Mouse (Mus musculus) embryonic facial prominence, embryonic 13.5 days (tissue): ENCODE results near the gene Serinc1. TPM values are rescaled to one million over a fixed set of nuclear protein-coding genes. Genes with fewer than 3 reads are reported as not detected.
A peak's percentile ranks its signal among the peaks of the same experiment; 100 is the strongest.

Source experiments
- ATAC-seq: fragments of 200-750 bp; cut with Nextera tagmentation; 2 replicates; pipeline ENCODE4 v1.8.0; 2017; ENCODE audit warnings: low read depth; ENCODE audit not compliant: insufficient number of reproducible peaks, insufficient read depth, low FRiP score, low TSS enrichment
- H3K27ac ChIP-seq: fragments of 300-500 bp; sonication (generic); 2 replicates; pipeline ENCODE4 v1.5.1; 2015; ENCODE audit warnings: moderate library complexity, mild to moderate bottlenecking, inconsistent platforms
- H3K27me3 ChIP-seq: fragments of 300-500 bp; sonication (generic); 2 replicates; pipeline ENCODE4 v1.6.1; 2015; ENCODE audit warnings: mild to moderate bottlenecking, inconsistent platforms
- H3K36me3 ChIP-seq: fragments of 300-500 bp; sonication (generic); 2 replicates; pipeline ENCODE4 v1.6.1; 2015; ENCODE audit warnings: mild to moderate bottlenecking, inconsistent platforms
- H3K4me1 ChIP-seq: fragments of 300-500 bp; sonication (generic); 2 replicates; pipeline ENCODE4 v1.6.1; 2015; ENCODE audit warnings: inconsistent platforms
- H3K4me2 ChIP-seq: fragments of 300-500 bp; sonication (generic); 2 replicates; pipeline ENCODE4 v1.6.1; 2015; ENCODE audit warnings: moderate library complexity, mild to moderate bottlenecking, inconsistent platforms
- H3K4me3 ChIP-seq: fragments of 300-500 bp; sonication (generic); 2 replicates; pipeline ENCODE4 v1.5.1; 2015; ENCODE audit warnings: mild to moderate bottlenecking, inconsistent platforms
- H3K9ac ChIP-seq: fragments of 300-500 bp; sonication (generic); 2 replicates; pipeline ENCODE4 v1.6.1; 2015; ENCODE audit warnings: mild to moderate bottlenecking, inconsistent platforms
- H3K9me3 ChIP-seq: fragments of 300-500 bp; sonication (generic); 2 replicates; pipeline ENCODE4 v1.6.1; 2016; ENCODE audit warnings: inconsistent platforms
- WGBS: fragments of 180-500 bp; shearing (Covaris S2); methylation state at CpG from one replicate; pipeline ENCODE4 v1.1.7; 2015; ENCODE audit warnings: mixed read lengths; 5-methylcytosine and 5-hydroxymethylcytosine counted together
- polyA plus RNA-seq: library from polyadenylated mRNA; unstranded; fragments of >200 nt; fragmentation: Nextera tagmentation; extraction: Ambion mirVana; gene quantifications from 2 replicates; pipeline ENCODE4 v1.2.1, GENCODE M21; 2015

Gene Serinc1
- polyA plus RNA-seq, 1 experiment from 2014 or later = 159 TPM

DNA sequence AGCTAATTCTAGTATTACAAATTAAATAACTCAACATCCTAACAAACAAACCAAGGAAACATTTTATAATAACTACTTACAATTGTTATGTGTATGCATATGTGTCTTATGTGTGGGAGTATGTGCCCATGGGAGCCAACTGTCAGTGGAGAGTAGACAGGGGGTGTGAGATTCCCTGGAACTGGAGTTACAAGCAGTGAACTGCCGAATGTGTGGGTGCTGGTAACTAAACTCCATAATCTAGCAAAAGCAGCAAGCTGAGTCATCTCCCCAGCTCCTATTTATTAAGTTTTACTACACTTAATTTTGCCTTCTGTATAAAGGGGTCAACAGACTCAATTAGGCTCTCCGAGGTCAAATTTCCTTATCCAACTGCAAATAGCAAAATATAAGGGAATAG, 1.3 kb downstream of the Serinc1 start:
- no peak overlapping the region for H3K27ac ChIP-seq
- H3K4me1 ChIP-seq = peaks cover 17% of the 10 kb centered on the region
- ATAC-seq = no peak
- peaks cover 16% of the 10 kb centered on the region for H3K36me3 ChIP-seq
- H3K4me3 ChIP-seq = peak overlapping the region; percentile 89
- WGBS = 61% methylated on average over 2 of the region's 2 CpGs
- H3K27me3 ChIP-seq = no peaks in the 10 kb centered on the region
- no peaks in the 10 kb centered on the region for H3K9me3 ChIP-seq
- peak overlapping the region; percentile 69 for H3K4me2 ChIP-seq
- peak overlapping the region; percentile 51 for H3K9ac ChIP-seq

DNA sequence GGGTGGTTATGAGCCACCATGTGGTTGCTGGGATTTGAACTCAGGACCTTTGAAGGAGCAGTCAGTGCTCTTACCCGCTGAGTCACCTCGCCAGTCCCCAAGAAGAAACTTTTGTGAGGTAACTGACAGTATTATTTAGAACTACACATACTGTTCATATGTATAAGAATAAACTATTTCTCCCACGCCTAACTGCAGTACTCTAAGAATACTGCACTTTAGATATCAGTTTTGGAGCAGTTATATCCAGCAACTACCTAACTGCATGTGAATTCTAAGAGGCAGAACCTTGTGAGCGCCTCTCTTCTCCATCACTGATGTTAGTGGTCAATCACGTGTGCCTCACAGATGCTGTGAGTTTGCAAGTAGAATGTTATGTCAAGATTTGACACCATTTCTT, 5.9 kb downstream of the Serinc1 start:
- peaks cover 51% of the 10 kb centered on the region for H3K36me3 ChIP-seq
- H3K4me1 ChIP-seq = peaks cover 17% of the 10 kb centered on the region
- no peak for ATAC-seq
- no peak overlapping the region for H3K4me3 ChIP-seq
- 0 out of 2 replicates have a peak, but pooled peaks cover 5% of the 10 kb centered on the region for H3K9me3 ChIP-seq
- WGBS = 90% methylated on average over 5 of the region's 5 CpGs
- H3K4me2 ChIP-seq = no peak overlapping the region
- H3K27me3 ChIP-seq = no peaks in the 10 kb centered on the region
- no peak overlapping the region for H3K9ac ChIP-seq
- no peak overlapping the region for H3K27ac ChIP-seq

DNA sequence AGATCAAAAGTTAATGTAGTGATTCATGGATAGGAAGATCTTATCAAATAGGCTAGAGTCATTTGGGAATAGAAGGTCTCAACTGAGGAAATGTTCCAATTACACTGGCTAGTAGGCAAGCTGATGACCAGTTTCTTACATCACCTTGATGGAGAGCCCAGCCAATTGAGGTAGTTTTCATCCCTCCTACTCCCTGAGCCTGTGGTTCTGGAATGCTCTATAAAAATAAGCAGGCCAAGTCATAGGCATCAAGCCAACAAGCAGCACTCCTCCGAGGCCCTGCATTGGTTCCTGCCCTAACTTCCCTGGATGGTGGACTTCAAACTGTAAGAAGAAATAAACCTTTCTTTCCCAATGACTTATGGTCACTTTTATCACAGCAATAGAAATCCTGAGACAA, 17.1 kb downstream of the Serinc1 start:
- Histone ChIP-seq H3K4me1 (no peaks in the 10 kb centered on the region), H3K4me2 (no peak overlapping the region), H3K27ac (no peak overlapping the region), H3K4me3 (no peak overlapping the region), H3K9ac (no peak overlapping the region), H3K27me3 (no peaks in the 10 kb centered on the region), H3K36me3 (peaks cover 74% of the 10 kb centered on the region), H3K9me3 (no peaks in the 10 kb centered on the region)
- WGBS = 86% methylated on average over 1 of the region's 1 CpGs
- no peak for ATAC-seq

DNA sequence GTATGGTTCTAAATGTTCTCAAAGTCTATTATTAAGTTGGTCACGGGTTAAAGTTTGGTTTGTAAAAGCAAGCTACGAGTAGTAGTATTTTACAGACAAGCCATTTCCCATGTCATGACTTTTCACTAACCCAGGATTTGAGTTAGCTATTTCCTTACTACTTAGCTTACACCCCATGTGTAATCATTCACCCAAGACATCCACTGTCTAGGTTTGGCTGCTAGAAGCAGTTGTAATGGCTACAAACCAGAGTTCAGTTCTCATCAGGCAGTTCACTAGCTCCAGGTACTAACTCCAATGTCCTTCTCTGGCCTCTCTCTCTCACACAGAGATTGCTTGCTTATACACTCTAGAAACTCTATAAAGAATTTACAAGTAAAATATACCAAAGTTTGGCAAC, 17.7 kb downstream of the Serinc1 start:
- no peak overlapping the region for H3K9ac ChIP-seq
- no peaks in the 10 kb centered on the region for H3K27me3 ChIP-seq
- ATAC-seq = no peak
- H3K36me3 ChIP-seq = peaks cover 70% of the 10 kb centered on the region
- H3K4me2 ChIP-seq = no peak overlapping the region
- no peak overlapping the region for H3K27ac ChIP-seq
- no peak overlapping the region for H3K4me3 ChIP-seq
- WGBS = 93% methylated on average over 2 of the region's 2 CpGs
- H3K9me3 ChIP-seq = no peaks in the 10 kb centered on the region
- no peaks in the 10 kb centered on the region for H3K4me1 ChIP-seq

DNA sequence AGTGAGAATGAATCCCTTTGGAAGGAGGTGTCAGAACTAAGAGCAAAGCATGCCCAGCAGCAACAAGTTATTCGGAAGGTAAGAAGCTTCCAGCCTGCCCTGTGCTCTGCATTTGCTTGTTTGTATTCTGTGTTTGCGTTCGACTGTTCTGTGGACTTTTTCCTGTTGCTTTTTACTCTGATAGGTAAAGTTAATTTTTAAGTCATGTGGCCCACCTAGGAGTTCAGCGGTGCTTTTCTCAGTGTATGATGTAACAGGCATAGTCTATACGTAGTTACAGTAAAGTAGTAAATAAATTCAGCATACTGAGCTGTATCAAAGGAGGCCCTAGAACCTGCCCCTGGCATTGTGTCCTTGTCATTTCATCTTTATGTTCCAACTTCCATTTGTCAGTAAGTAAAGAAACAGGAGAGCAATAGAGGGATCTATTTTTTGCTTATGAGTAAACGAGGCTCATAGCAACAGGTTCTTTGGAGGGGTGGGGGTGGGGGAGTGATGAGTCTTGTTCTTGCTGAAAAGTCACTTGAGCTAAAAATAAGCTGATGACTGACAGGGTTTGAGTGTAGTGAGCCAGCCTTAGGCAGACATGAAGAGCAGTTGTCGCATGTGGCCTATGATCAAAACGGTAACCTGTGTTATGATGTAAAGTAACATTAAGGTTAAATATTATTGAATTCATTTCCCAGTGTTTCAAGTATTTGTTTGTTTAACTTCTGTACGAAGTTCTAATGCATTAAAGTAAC, 32.7 kb downstream of the Serinc1 start:
- Histone ChIP-seq H3K9ac (no peak overlapping the region), H3K4me3 (no peak overlapping the region), H3K27me3 (no peaks in the 10 kb centered on the region), H3K4me1 (peaks cover 5% of the 10 kb centered on the region; the same call in 1 of the 2 replicates), H3K9me3 (no peaks in the 10 kb centered on the region), H3K27ac (no peak overlapping the region), H3K4me2 (no peak overlapping the region), H3K36me3 (peaks cover 26% of the 10 kb centered on the region)
- no peak for ATAC-seq
- 69% methylated on average over 9 of the region's 9 CpGs for WGBS

DNA sequence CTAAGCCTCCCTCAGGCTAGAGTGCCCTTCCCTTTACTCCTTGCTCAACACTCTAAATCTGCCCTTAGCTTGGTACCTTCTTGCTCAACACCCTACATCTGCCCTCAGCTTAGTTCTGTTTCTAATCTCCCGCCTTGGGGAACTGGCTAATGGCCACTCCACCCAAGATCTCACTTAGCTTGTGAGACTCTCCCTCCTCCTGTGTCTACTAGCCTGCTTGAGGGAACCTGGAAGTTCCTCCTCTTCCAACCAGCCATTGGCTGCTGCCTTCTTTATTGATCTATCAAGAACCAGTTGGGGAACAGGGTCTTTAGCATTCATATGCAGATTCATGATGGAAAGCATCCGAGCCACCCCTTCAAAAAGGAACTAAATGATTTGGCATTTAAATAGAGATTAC, 40.3 kb downstream of the Serinc1 start:
- WGBS = 87% methylated on average over 2 of the region's 2 CpGs
- no peaks in the 10 kb centered on the region for H3K27me3 ChIP-seq
- no peak overlapping the region for H3K9ac ChIP-seq
- peaks cover 23% of the 10 kb centered on the region for H3K36me3 ChIP-seq
- no peak overlapping the region for H3K4me2 ChIP-seq
- H3K4me3 ChIP-seq = no peak overlapping the region
- H3K9me3 ChIP-seq = no peaks in the 10 kb centered on the region
- H3K27ac ChIP-seq = no peak overlapping the region
- no peak for ATAC-seq
- peaks cover 7% of the 10 kb centered on the region; the same call in 1 of the 2 replicates for H3K4me1 ChIP-seq

DNA sequence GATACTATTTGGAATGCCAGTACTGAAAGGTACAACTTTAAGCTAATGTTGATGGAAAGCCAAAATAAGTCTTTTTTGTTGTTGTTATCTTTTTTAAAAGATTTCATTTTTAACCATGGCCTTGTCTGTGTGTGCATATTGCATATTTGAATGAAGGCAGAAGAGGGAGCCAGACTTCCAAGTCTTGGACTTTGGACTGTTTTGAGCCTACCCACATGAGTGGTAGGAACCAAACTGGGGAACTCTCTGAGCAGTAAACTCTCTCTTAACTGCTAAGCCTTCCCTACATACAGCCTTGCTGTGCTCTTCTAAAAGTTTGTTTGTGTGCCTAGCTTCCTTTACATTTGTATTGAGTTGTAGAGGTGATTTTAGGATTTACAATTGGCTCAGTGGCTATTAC, 43.7 kb downstream of the Serinc1 start:
- H3K9ac ChIP-seq = no peak overlapping the region

DNA sequence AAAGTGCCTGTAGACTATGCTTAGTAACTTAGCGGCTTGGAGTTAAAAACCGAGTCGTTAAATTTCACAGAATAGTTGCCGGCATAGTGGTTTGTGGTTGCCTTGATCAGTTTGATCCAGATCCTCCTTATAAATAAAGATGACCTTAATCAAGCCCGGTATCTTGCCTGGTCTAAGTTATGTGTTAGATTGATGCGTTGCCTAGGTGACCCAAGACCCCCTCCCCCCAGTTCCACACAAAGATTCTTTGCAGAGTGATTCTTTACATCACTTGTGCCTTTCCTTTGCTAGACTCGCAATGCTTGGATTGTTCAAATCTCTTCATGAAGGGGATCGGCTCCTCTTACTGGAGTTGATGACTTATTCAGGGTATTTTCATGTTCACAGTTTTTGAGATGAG, 45.1 kb downstream of the Serinc1 start:
- WGBS = 1% methylated on average over 8 of the region's 8 CpGs
- no peak for ATAC-seq
- H3K27me3 ChIP-seq = no peaks in the 10 kb centered on the region
- peak overlapping the region; percentile 87 for H3K4me3 ChIP-seq
- H3K27ac ChIP-seq = no peak overlapping the region
- H3K4me1 ChIP-seq = peaks cover 7% of the 10 kb centered on the region; the same call in 1 of the 2 replicates
- H3K9ac ChIP-seq = peak overlapping the region; percentile 97
- H3K36me3 ChIP-seq = peaks cover 6% of the 10 kb centered on the region
- H3K9me3 ChIP-seq = no peaks in the 10 kb centered on the region
- H3K4me2 ChIP-seq = peak overlapping the region; percentile 69

More for the DNA sequence above, 43.7 kb downstream of the Serinc1 start:
- no peak overlapping the region for H3K4me3 ChIP-seq
- no peak for ATAC-seq
- H3K4me1 ChIP-seq = peaks cover 7% of the 10 kb centered on the region; the same call in 1 of the 2 replicates
- H3K27me3 ChIP-seq = no peaks in the 10 kb centered on the region
- H3K36me3 ChIP-seq = peaks cover 10% of the 10 kb centered on the region
- no peak overlapping the region; the same call in 1 of the 2 replicates for H3K4me2 ChIP-seq
- H3K27ac ChIP-seq = no peak overlapping the region
- H3K9me3 ChIP-seq = no peaks in the 10 kb centered on the region

DNA sequence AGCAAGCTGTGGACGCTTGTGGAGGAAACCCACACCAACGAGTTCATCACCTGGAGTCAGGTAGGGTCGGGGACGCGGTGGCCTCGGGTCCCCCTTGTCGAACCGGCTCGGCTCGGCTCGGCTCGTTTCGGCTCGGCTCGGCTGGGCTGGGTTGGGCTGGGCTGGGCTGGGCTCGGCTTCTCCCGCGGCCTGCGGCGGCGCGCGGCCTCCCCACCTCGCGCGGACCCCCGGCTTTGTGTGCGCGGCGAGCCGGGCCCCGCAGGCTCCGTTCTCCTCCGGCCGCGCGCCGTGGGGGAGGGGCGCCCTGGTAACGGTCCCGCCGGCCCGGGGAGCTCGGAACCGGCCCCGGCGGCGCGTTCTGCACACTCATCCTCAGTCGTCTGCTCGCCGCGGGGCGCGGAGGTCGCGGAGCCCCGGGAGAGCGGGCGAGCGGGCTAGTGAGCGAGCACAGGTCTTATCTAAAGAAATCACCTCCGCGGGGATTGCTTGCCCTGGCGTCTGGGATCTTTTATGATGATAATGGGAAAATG, 45.7 kb downstream of the Serinc1 start:
- H3K27me3 ChIP-seq = no peaks in the 10 kb centered on the region
- no peaks in the 10 kb centered on the region for H3K9me3 ChIP-seq
- H3K4me3 ChIP-seq = peak overlapping the region; percentile 87
- peaks cover 7% of the 10 kb centered on the region; the same call in 1 of the 2 replicates for H3K4me1 ChIP-seq
- under 1% methylated on average over 56 of the region's 65 CpGs for WGBS
- H3K36me3 ChIP-seq = peaks cover 2% of the 10 kb centered on the region
- peak overlapping the region; percentile 97 for H3K9ac ChIP-seq
- peak; percentile 87 for ATAC-seq
- peak overlapping the region; percentile 98 for H3K27ac ChIP-seq
- H3K4me2 ChIP-seq = peak overlapping the region; percentile 69

DNA sequence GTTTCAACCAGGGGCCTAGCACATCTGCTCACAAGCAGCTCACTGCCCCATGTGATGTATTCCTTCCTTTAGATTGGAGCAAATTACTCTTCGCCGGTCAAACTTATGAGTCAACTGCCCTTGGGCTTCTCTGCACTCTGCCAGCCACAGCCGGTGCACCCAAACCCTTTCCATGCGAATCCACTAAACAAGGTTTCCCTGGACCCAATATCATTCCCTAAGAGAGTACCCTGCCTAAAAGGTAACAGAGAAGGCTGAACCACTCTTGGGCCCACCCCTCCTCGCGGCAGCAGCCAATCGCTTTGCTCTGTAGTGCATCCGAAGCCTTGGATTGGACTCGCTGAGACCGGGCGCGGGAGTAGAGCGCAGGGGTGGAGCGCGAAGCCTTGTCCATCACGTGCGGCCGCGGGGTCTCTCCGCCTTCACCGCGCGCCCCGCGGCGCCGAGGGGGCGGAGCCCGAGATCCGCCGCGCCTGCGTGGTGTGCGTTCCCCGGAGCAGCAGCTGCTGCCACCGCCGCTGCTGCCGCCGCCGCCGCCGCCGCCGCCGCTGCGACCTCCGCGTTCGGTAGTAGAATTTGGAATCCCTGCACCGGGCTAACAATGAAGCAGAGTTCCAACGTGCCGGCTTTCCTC, 46.3 kb downstream of the Serinc1 start, which contains the start of gene Hsf2:
Gene Hsf2, plus strand, starts transcription at position 478 of the 634 bp plus-strand sequence.
- Histone ChIP-seq H3K36me3 (no peaks in the 10 kb centered on the region), H3K9ac (peak within 1 kb of the TSS; percentile 97)

DNA sequence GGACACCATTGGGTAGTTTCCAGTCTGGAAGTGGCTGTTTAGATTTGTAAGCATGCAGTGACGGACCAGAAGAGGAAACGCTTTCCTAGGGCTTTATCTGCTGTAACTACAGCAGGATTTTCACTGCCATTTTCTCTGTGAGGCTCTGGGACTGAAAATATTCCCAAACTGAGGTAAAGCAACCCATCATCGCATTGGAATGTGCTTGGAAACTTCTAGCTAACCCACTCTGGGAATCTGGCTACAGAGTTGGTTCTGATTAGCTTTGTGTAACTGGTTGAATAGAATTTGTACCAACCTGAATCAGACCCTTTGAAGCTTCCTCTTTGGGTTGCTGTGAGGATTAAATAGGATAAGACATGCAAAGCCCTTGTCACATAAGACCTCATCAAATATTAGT, 47.6 kb downstream of the Serinc1 start:
- Histone ChIP-seq H3K9me3 (no peaks in the 10 kb centered on the region), H3K27me3 (no peaks in the 10 kb centered on the region), H3K4me1 (peaks cover 4% of the 10 kb centered on the region; the same call in 1 of the 2 replicates), H3K4me2 (no peak overlapping the region), H3K9ac (no peak overlapping the region), H3K4me3 (no peak overlapping the region), H3K36me3 (no peaks in the 10 kb centered on the region), H3K27ac (no peak overlapping the region; the same call in 1 of the 2 replicates)
- 78% methylated on average over 3 of the region's 3 CpGs for WGBS
- no peak for ATAC-seq

More for the DNA sequence above, 46.3 kb downstream of the Serinc1 start, which contains the start of gene Hsf2:
- Histone ChIP-seq H3K4me3 (peak within 1 kb of the TSS; percentile 87), H3K27ac (peak within 1 kb of the TSS; percentile 98), H3K9me3 (no peaks in the 10 kb centered on the region), H3K4me2 (peak within 1 kb of the TSS; percentile 69), H3K4me1 (peaks cover 7% of the 10 kb centered on the region; the same call in 1 of the 2 replicates), H3K27me3 (no peaks in the 10 kb centered on the region)
- WGBS = under 1% methylated on average over 52 of the region's 52 CpGs
- peak; percentile 100 for ATAC-seq
